8 mouse cellular contexts compared by ENCODE assay signal in genomic region chr11:75572854-75573650, GRCm38 (mm10). TPM values are rescaled to one million over a fixed set of nuclear protein-coding genes. Genes with fewer than 3 reads are reported as not detected.
DNase-seq lines count a peak whose midpoint lies in the region; ATAC-seq and TF ChIP-seq lines count a peak whose summit lies in the region.

No protein-coding gene starts in this region.

- intact Hi-C loops in heart, postnatal 14 days (cut with DNase I) = loop anchor here (1.0 to 5.0 kb wide), 3 partner anchors 43 to 172 kb away; partner anchors contain the start of gene Wdr81

- H3K4me1 ChIP-seq in E14TG2a.4 (replicated peaks; ENCODE audit: low read depth, low read length) = peaks cover 26% of the 10 kb centered on the region
- H3K4me1 ChIP-seq in forebrain, embryonic 13.5 days = peaks cover 17% of the 10 kb centered on the region
- peaks cover 22% of the 10 kb centered on the region for H3K4me1 ChIP-seq in neural tube, embryonic 15.5 days

- no peaks in the 10 kb centered on the region for H3K27me3 ChIP-seq in E14TG2a.4 (ENCODE audit: insufficient read depth, low read length)
- H3K27me3 ChIP-seq in forebrain, embryonic 13.5 days = no peaks in the 10 kb centered on the region
- H3K27me3 ChIP-seq in neural tube, embryonic 15.5 days (replicated peaks) = no peaks in the 10 kb centered on the region

- H3K9ac ChIP-seq in forebrain, embryonic 13.5 days = peak overlapping the region; percentile 17
- 0 out of 2 replicates have a peak overlapping the region, but pooled peaks have one; percentile 9 for H3K9ac ChIP-seq in neural tube, embryonic 15.5 days (replicated peaks)

- H3K27ac ChIP-seq in forebrain, embryonic 13.5 days = peak overlapping the region; percentile 32
- H3K27ac ChIP-seq in neural tube, embryonic 15.5 days (replicated peaks) = peak overlapping the region; percentile 68

- WGBS in forebrain, embryonic 13.5 days = 4% methylated on average over 12 of the region's 12 CpGs
- 10% methylated on average over 12 of the region's 12 CpGs for WGBS in neural tube, embryonic 15.5 days

- peak; percentile 89 for ATAC-seq in forebrain, embryonic 13.5 days
- peak; percentile 89 for ATAC-seq in neural tube, embryonic 15.5 days (ENCODE audit: low FRiP score)

- peak; percentile 75 for TF ChIP-seq CTCF in E14TG2a.4 (conservative IDR thresholded peaks at IDR 0.05; ENCODE audit: low read length)

- peak; percentile 94 for DNase-seq in c-Kit-positive CD71-positive TER-119-positive erythroid progenitor cells, embryonic 14.5 days (ENCODE audit: low spot score)
- DNase-seq in heart, postnatal 14 days = peak; percentile 93 to 95
- peak; percentile 96 for DNase-seq in layer of hippocampus, adult 11-12 months (ENCODE audit: low spot score)
- peak; percentile 91 to 93 for DNase-seq in lung, adult 18-20 months
- DNase-seq in testis, postnatal 14 days (ENCODE audit: low spot score) = peak; percentile 79

- H3K4me2 ChIP-seq in forebrain, embryonic 13.5 days = peak overlapping the region; percentile 19; the same call in 1 of the 2 replicates
- H3K4me2 ChIP-seq in neural tube, embryonic 15.5 days = no peak overlapping the region; the same call in 1 of the 2 replicates

- peak overlapping the region; percentile 41; the same call in 1 of the 2 replicates for H3K4me3 ChIP-seq in E14TG2a.4 (replicated peaks; ENCODE audit: low read length)
- H3K4me3 ChIP-seq in forebrain, embryonic 13.5 days = no peak overlapping the region
- H3K4me3 ChIP-seq in neural tube, embryonic 15.5 days (replicated peaks) = no peak overlapping the region

- H3K9me3 ChIP-seq in E14TG2a.4 (ENCODE audit: low read length) = no peaks in the 10 kb centered on the region
- H3K9me3 ChIP-seq in forebrain, embryonic 13.5 days (replicated peaks) = no peaks in the 10 kb centered on the region
- no peaks in the 10 kb centered on the region for H3K9me3 ChIP-seq in neural tube, embryonic 15.5 days (replicated peaks)

- peaks cover 23% of the 10 kb centered on the region for H3K36me3 ChIP-seq in E14TG2a.4 (ENCODE audit: insufficient read depth, low read length)
- H3K36me3 ChIP-seq in forebrain, embryonic 13.5 days (ENCODE audit: poor library complexity, severe bottlenecking) = peaks cover 27% of the 10 kb centered on the region
- peaks cover 30% of the 10 kb centered on the region for H3K36me3 ChIP-seq in neural tube, embryonic 15.5 days

RNA-seq across cellular contexts. Expression of gene Pitpna, which starts 14.8 kb away (rescaled TPM):
- polyA plus RNA-seq in forebrain, embryonic 13.5 days (2015; fragmentation: Nextera tagmentation; extraction: Ambion mirVana) = 70.0 and 70.8 TPM in 2 replicates
- 100 to 1,000 TPM; 124 to 130 TPM for total RNA-seq in heart, postnatal 14 days (2021)
- 113 and 117 TPM in 2 replicates for polyA plus RNA-seq in neural tube, embryonic 15.5 days (2015; fragmentation: Nextera tagmentation; extraction: Ambion mirVana)

RNA-seq across cellular contexts. Expression of gene Slc43a2, which starts 41.6 kb away (rescaled TPM):
- 11.3 and 11.7 TPM in 2 replicates for polyA plus RNA-seq in forebrain, embryonic 13.5 days (2015; fragmentation: Nextera tagmentation; extraction: Ambion mirVana)
- total RNA-seq in heart, postnatal 14 days (2021) = 10 to 100 TPM; 23.4 to 25.8 TPM
- polyA plus RNA-seq in neural tube, embryonic 15.5 days (2015; fragmentation: Nextera tagmentation; extraction: Ambion mirVana) = 15.7 and 15.8 TPM in 2 replicates

RNA-seq across cellular contexts. Expression of gene Inpp5k, which starts 57.7 kb away (rescaled TPM):
- 32.7 and 33.8 TPM in 2 replicates for polyA plus RNA-seq in forebrain, embryonic 13.5 days (2015; fragmentation: Nextera tagmentation; extraction: Ambion mirVana)
- total RNA-seq in heart, postnatal 14 days (2021) = 10 to 100 TPM; 32.7 to 32.8 TPM
- 39.0 and 39.7 TPM in 2 replicates for polyA plus RNA-seq in neural tube, embryonic 15.5 days (2015; fragmentation: Nextera tagmentation; extraction: Ambion mirVana)

RNA-seq across cellular contexts. Expression of gene Scarf1, which starts 59.7 kb away (rescaled TPM):
- 3.3 TPM in 2 replicates for polyA plus RNA-seq in forebrain, embryonic 13.5 days (2015; fragmentation: Nextera tagmentation; extraction: Ambion mirVana)
- total RNA-seq in heart, postnatal 14 days (2021) = 10 to 100 TPM; 15.7 to 16.5 TPM
- polyA plus RNA-seq in neural tube, embryonic 15.5 days (2015; fragmentation: Nextera tagmentation; extraction: Ambion mirVana) = 3.9 and 4.7 TPM in 2 replicates
